In the genomic region with DNA sequence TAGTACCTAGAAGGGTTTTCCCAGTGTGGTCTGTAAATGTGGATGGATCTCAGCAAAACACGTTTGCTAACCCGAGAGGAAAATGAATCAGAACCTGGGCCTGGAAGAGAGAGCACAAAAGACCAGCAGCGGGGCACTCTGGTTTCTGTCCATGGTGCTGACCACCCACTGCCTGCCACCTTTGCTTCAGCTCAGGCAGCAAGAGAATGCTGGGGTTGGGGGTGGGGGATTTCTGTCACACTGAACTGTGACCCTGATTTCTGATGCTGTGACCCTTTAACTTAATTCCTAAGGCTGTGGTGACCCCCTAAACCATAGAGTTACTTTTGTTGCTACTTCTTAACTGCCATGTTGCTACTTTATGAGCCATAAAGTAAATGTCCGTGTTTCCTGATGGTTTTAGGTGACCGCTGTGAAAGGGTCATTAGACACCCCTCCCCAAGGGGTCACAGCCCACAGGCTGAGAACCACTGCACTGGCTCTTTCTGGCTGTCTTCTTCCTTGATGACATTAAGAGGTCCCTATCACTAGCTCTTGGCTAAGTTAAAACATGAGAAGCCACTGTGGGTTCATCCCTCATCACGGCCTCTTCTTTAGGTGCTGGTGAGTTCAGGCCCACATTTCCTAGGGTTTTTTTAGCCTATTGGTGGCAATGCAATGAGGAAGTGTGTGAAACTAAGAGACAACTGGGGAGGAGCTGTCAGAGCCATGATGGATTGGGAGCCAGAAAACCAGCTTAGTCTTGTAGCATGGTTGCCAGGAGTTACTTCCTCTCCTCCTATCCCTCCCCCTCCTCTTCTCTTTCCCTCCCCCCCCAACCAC, we compare ENCODE assay signal across 10 mouse cellular contexts.
DNase-seq lines count a peak whose midpoint lies in the region; ATAC-seq and TF ChIP-seq lines count a peak whose summit lies in the region.
"Had no signal": no experiment of that assay in that cellular context is flagged by ENCODE, and none has a peak within 500 bp of the region (broad histone marks: within the 10 kb centered on the region; RNA-seq: fewer than 3 reads in every experiment).

No protein-coding gene starts in this region.

- no peaks in the 10 kb centered on the region for H3K36me3 ChIP-seq in forebrain, embryonic 11.5 days (ENCODE audit: control insufficient read depth, insufficient read depth, low read length)
- H3K36me3 ChIP-seq in forebrain, embryonic 12.5 days (replicated peaks), result no peaks in the 10 kb centered on the region
- no peaks in the 10 kb centered on the region for H3K36me3 ChIP-seq in kidney, embryonic 15.5 days
- no peaks in the 10 kb centered on the region for H3K36me3 ChIP-seq in stomach, postnatal 0 days (ENCODE audit: control insufficient read depth, insufficient read depth, low read length)
- H3K36me3 ChIP-seq: embryonic facial prominence, embryonic 15.5 days had no signal

- H3K4me1 ChIP-seq in forebrain, embryonic 11.5 days (replicated peaks; ENCODE audit: control insufficient read depth, insufficient read depth, low read length), result peaks cover 2% of the 10 kb centered on the region; the same call in 1 of the 2 replicates
- H3K4me1 ChIP-seq in forebrain, embryonic 12.5 days, result peaks cover 18% of the 10 kb centered on the region
- peaks cover 8% of the 10 kb centered on the region for H3K4me1 ChIP-seq in kidney, embryonic 15.5 days
- H3K4me1 ChIP-seq in stomach, postnatal 0 days (replicated peaks; ENCODE audit: control insufficient read depth, insufficient read depth), result no peaks in the 10 kb centered on the region
- H3K4me1 ChIP-seq: embryonic facial prominence, embryonic 15.5 days had no signal

- DNase-seq in forebrain, embryonic 11.5 days (ENCODE audit: low spot score), result peak; percentile 82
- DNase-seq in urinary bladder, postnatal 14 days (ENCODE audit: low spot score), result peak; percentile 37
- DNase-seq in urinary bladder, adult 2 months (ENCODE audit: low spot score), result no peak
- peak; percentile 39 for DNase-seq in stomach, postnatal 0 days (ENCODE audit: low spot score)
- DNase-seq in left cerebral cortex, adult 18-20 months (ENCODE audit: low spot score in 2 of 2), result no peak

- H3K27me3 ChIP-seq in forebrain, embryonic 11.5 days (ENCODE audit: control insufficient read depth, insufficient read depth, low read length), result no peaks in the 10 kb centered on the region
- peaks cover 14% of the 10 kb centered on the region; the same call in 1 of the 2 replicates for H3K27me3 ChIP-seq in forebrain, embryonic 12.5 days
- no peaks in the 10 kb centered on the region for H3K27me3 ChIP-seq in kidney, embryonic 15.5 days
- no peaks in the 10 kb centered on the region for H3K27me3 ChIP-seq in stomach, postnatal 0 days (ENCODE audit: control insufficient read depth, insufficient read depth, low read length)
- H3K27me3 ChIP-seq: embryonic facial prominence, embryonic 15.5 days had no signal

- no peak overlapping the region for H3K9ac ChIP-seq in forebrain, embryonic 11.5 days (ENCODE audit: low read length)
- no peak overlapping the region for H3K9ac ChIP-seq in forebrain, embryonic 12.5 days
- H3K9ac ChIP-seq in kidney, embryonic 15.5 days, result no peak overlapping the region
- no peak overlapping the region for H3K9ac ChIP-seq in stomach, postnatal 0 days (ENCODE audit: low read length)
- H3K9ac ChIP-seq: embryonic facial prominence, embryonic 15.5 days had no signal

- H3K9me3 ChIP-seq in forebrain, embryonic 11.5 days (ENCODE audit: control insufficient read depth, low read length), result no peaks in the 10 kb centered on the region
- H3K9me3 ChIP-seq in forebrain, embryonic 12.5 days, result no peaks in the 10 kb centered on the region
- no peaks in the 10 kb centered on the region for H3K9me3 ChIP-seq in kidney, embryonic 15.5 days (replicated peaks)
- no peaks in the 10 kb centered on the region for H3K9me3 ChIP-seq in stomach, postnatal 0 days (ENCODE audit: control insufficient read depth, low read length)
- H3K9me3 ChIP-seq: embryonic facial prominence, embryonic 15.5 days had no signal

- H3K4me2 ChIP-seq in forebrain, embryonic 11.5 days (ENCODE audit: low read depth, low read length, severe bottlenecking), result no peak overlapping the region
- no peak overlapping the region for H3K4me2 ChIP-seq in forebrain, embryonic 12.5 days
- H3K4me2 ChIP-seq in kidney, embryonic 15.5 days, result no peak overlapping the region
- H3K4me2 ChIP-seq in stomach, postnatal 0 days (replicated peaks; ENCODE audit: low read depth), result no peak overlapping the region
- H3K4me2 ChIP-seq: embryonic facial prominence, embryonic 15.5 days had no signal

- H3K4me3 ChIP-seq in forebrain, embryonic 11.5 days (ENCODE audit: low read depth, low read length), result no peak overlapping the region
- H3K4me3 ChIP-seq in forebrain, embryonic 12.5 days (replicated peaks), result no peak overlapping the region
- no peak overlapping the region for H3K4me3 ChIP-seq in kidney, embryonic 15.5 days (replicated peaks)
- H3K4me3 ChIP-seq in stomach, postnatal 0 days (ENCODE audit: low read depth, low read length), result no peak overlapping the region
- H3K4me3 ChIP-seq: embryonic facial prominence, embryonic 15.5 days had no signal

- no peak for TF ChIP-seq EP300 in stomach, postnatal 0 days (optimal IDR thresholded peaks at IDR 0.05)

- H3K27ac ChIP-seq in forebrain, embryonic 11.5 days (ENCODE audit: low read depth, low read length), result no peak overlapping the region
- H3K27ac ChIP-seq in forebrain, embryonic 12.5 days, result no peak overlapping the region
- no peak overlapping the region for H3K27ac ChIP-seq in kidney, embryonic 15.5 days
- no peak overlapping the region for H3K27ac ChIP-seq in stomach, postnatal 0 days (replicated peaks)
- H3K27ac ChIP-seq: embryonic facial prominence, embryonic 15.5 days; macrophage had no signal

- WGBS in forebrain, embryonic 11.5 days, result 35% methylated on average over 6 of the region's 6 CpGs
- 41% methylated on average over 6 of the region's 6 CpGs for WGBS in forebrain, embryonic 12.5 days
- WGBS in kidney, embryonic 15.5 days, result 4% methylated on average over 6 of the region's 6 CpGs
- 28% methylated on average over 6 of the region's 6 CpGs for WGBS in stomach, postnatal 0 days

- ATAC-seq in forebrain, embryonic 11.5 days (replicated peaks; ENCODE audit: low FRiP score), result no peak
- no peak for ATAC-seq in forebrain, embryonic 12.5 days (ENCODE audit: low FRiP score)
- peak; percentile 71 for ATAC-seq in kidney, embryonic 15.5 days (replicated peaks; ENCODE audit: low FRiP score)
- no peak for ATAC-seq in stomach, postnatal 0 days (ENCODE audit: low FRiP score, low TSS enrichment)
- no peak for ATAC-seq in cerebellum, adult (ENCODE audit: insufficient number of reproducible peaks, low FRiP score, low TSS enrichment)

- no peak for TF ChIP-seq CTCF in stomach, postnatal 0 days (IDR thresholded peaks at IDR 0.05; ENCODE audit: low read depth)

Comparison
In these comparisons a context has a peak if more than half of its experiments do, and no peak if none do; other contexts are left out.
1. DNase-seq: peak in forebrain, embryonic 11.5 days (single experiment), urinary bladder, postnatal 14 days (single experiment) and stomach, postnatal 0 days (single experiment); none in urinary bladder, adult 2 months (single experiment) and left cerebral cortex, adult 18-20 months (0 of 2).